In genomic region chr9:59692145-59692544, GRCm38 (mm10) we compare ENCODE assay signal across 8 mouse cellular contexts. TPM values are rescaled to one million over a fixed set of nuclear protein-coding genes. Genes with fewer than 3 reads are reported as not detected.
A peak's percentile ranks its signal among the peaks of the same experiment; 100 is the strongest.
DNase-seq lines count a peak whose midpoint lies in the region; ATAC-seq and TF ChIP-seq lines count a peak whose summit lies in the region.

No protein-coding gene starts in this region.

- peaks cover 3% of the 10 kb centered on the region; the same call in 1 of the 2 replicates for H3K4me1 ChIP-seq in liver, embryonic 11.5 days (replicated peaks; ENCODE audit: control insufficient read depth, insufficient read depth, low read length)
- peaks cover 16 to 18% of the 10 kb centered on the region in 2 experiments for H3K4me1 ChIP-seq in heart, embryonic 14.5 days (ENCODE audit: control insufficient read depth in 2 of 2, insufficient read depth in 2 of 2, low read length in 2 of 2)
- peaks cover 30% of the 10 kb centered on the region for H3K4me1 ChIP-seq in stomach, embryonic 16.5 days (ENCODE audit: control insufficient read depth, insufficient read depth, low read length)

- ATAC-seq in liver, embryonic 11.5 days (replicated peaks; ENCODE audit: low FRiP score), result no peak
- ATAC-seq in heart, embryonic 14.5 days (ENCODE audit: insufficient number of reproducible peaks, insufficient read depth, low FRiP score, low read depth), result peak; percentile 57; the same call in 1 of the 2 replicates
- peak; percentile 52; the same call in 1 of the 2 replicates for ATAC-seq in megakaryocyte progenitor cell, adult 5-6 weeks (replicated peaks; ENCODE audit: poor library complexity)
- ATAC-seq in stomach, embryonic 16.5 days (ENCODE audit: insufficient read depth, low FRiP score), result peak; percentile 30; the same call in 1 of the 2 replicates
- ATAC-seq in inflammation-experienced regulatory T-cells, adult 6 months, result no peak

- no peak for DNase-seq in liver, embryonic 11.5 days (ENCODE audit: low spot score)
- no peak for DNase-seq in liver
- peak; percentile 79 to 82 for DNase-seq in cerebellum, postnatal 10 days
- peak; percentile 38 to 50 for DNase-seq in left cerebral cortex, adult 2 months (ENCODE audit: extremely low spot score in 1 of 2, low spot score in 2 of 2)

- WGBS in liver, embryonic 11.5 days, result 49% methylated on average over 9 of the region's 9 CpGs
- WGBS in heart, embryonic 14.5 days, result 45% methylated on average over 9 of the region's 9 CpGs
- WGBS in stomach, embryonic 16.5 days, result 40% methylated on average over 9 of the region's 9 CpGs

- no peak for TF ChIP-seq CTCF in left cerebral cortex, adult 2 months (IDR thresholded peaks at IDR 0.05)

- no peak overlapping the region for H3K4me3 ChIP-seq in liver, embryonic 11.5 days (ENCODE audit: low read depth, low read length)
- peak overlapping the region; percentile 39 to 41 for H3K4me3 ChIP-seq in heart, embryonic 14.5 days (ENCODE audit: control insufficient read depth in 1 of 2, insufficient read depth in 1 of 2, low read depth in 1 of 2, low read length in 2 of 2)
- peak overlapping the region; percentile 41 for H3K4me3 ChIP-seq in left cerebral cortex, adult 2 months
- H3K4me3 ChIP-seq in stomach, embryonic 16.5 days (replicated peaks; ENCODE audit: low read length), result peak overlapping the region; percentile 41

- no peak overlapping the region for H3K27ac ChIP-seq in liver, embryonic 11.5 days (ENCODE audit: low read depth, low read length)
- H3K27ac ChIP-seq in heart, embryonic 14.5 days (replicated peaks in 1 of 2; ENCODE audit: control insufficient read depth in 1 of 2, insufficient read depth in 1 of 2, low read depth in 2 of 2, low read length in 2 of 2), result peak overlapping the region; percentile 54 to 80; a peak in 3 of 4 replicates
- H3K27ac ChIP-seq in left cerebral cortex, adult 2 months, result peak overlapping the region; percentile 85
- H3K27ac ChIP-seq in stomach, embryonic 16.5 days (ENCODE audit: low read length), result peak overlapping the region; percentile 80

- intact Hi-C loops in left cerebral cortex, adult 2 months (cut with DNase I), result no loop called here

- peak overlapping the region; percentile 60 for H3K4me2 ChIP-seq in liver, embryonic 11.5 days
- peak overlapping the region; percentile 72 for H3K4me2 ChIP-seq in heart, embryonic 14.5 days (ENCODE audit: low read length)
- H3K4me2 ChIP-seq in stomach, embryonic 16.5 days (ENCODE audit: low read depth, low read length), result peak overlapping the region; percentile 69

- no peaks in the 10 kb centered on the region for H3K36me3 ChIP-seq in liver, embryonic 11.5 days (ENCODE audit: control insufficient read depth, insufficient read depth, low read length)
- no peaks in the 10 kb centered on the region for H3K36me3 ChIP-seq in heart, embryonic 14.5 days (ENCODE audit: control insufficient read depth, insufficient read depth, low read length)
- H3K36me3 ChIP-seq in stomach, embryonic 16.5 days (ENCODE audit: control insufficient read depth, insufficient read depth, low read length), result no peaks in the 10 kb centered on the region

- no peaks in the 10 kb centered on the region; the same call in none of the 2 replicates for H3K27me3 ChIP-seq in liver, embryonic 11.5 days (replicated peaks; ENCODE audit: control insufficient read depth, insufficient read depth, low read length)
- H3K27me3 ChIP-seq in heart, embryonic 14.5 days (ENCODE audit: control insufficient read depth, insufficient read depth, low read length), result no peaks in the 10 kb centered on the region
- H3K27me3 ChIP-seq in stomach, embryonic 16.5 days (ENCODE audit: control insufficient read depth, insufficient read depth, low read length), result no peaks in the 10 kb centered on the region

- no peaks in the 10 kb centered on the region for H3K9me3 ChIP-seq in liver, embryonic 11.5 days (ENCODE audit: control insufficient read depth, low read length)
- H3K9me3 ChIP-seq in heart, embryonic 14.5 days (ENCODE audit: control insufficient read depth, low read length), result no peaks in the 10 kb centered on the region
- no peaks in the 10 kb centered on the region for H3K9me3 ChIP-seq in stomach, embryonic 16.5 days (replicated peaks; ENCODE audit: control insufficient read depth, low read length)

- H3K9ac ChIP-seq in liver, embryonic 11.5 days (ENCODE audit: low read depth, low read length), result no peak overlapping the region
- peak overlapping the region; percentile 65 for H3K9ac ChIP-seq in heart, embryonic 14.5 days (ENCODE audit: low read length)
- peak overlapping the region; percentile 64 for H3K9ac ChIP-seq in stomach, embryonic 16.5 days (ENCODE audit: low read length)

RNA-seq across cellular contexts. Expression of gene Gramd2, which starts 12.2 kb away (rescaled TPM):
- polyA plus RNA-seq in liver, embryonic 11.5 days (2014; fragmentation: Nextera tagmentation; extraction: Ambion mirVana), result 0.16 and 0.25 TPM in 2 replicates
- polyA plus RNA-seq in heart, embryonic 14.5 days (2014; fragmentation: Nextera tagmentation; extraction: Ambion mirVana), result 0.27 and 0.43 TPM in 2 replicates
- 10 to 100 TPM in 1 of 2 experiments, 1 to 10 TPM in 1; 8.6 to 10.7 TPM for total RNA-seq in left cerebral cortex, adult 2 months (2021)
- total RNA-seq in megakaryocyte progenitor cell, adult 5-6 weeks (2015), result 0.02 TPM in 1 of 2 replicates, not detected in the other
- 0.14 TPM in 1 of 2 replicates, not detected in the other for total RNA-seq in megakaryocyte progenitor cell, adult 5-6 weeks (2017)
- 2.2 and 3.6 TPM in 2 replicates for polyA plus RNA-seq in stomach, embryonic 16.5 days (2015; fragmentation: Nextera tagmentation; extraction: Ambion mirVana)
- not detected for polyA plus RNA-seq in inflammation-experienced regulatory T-cells, adult 6 months (2017; shearing (Covaris generic))

RNA-seq across cellular contexts. Expression of gene Pkm, which starts 36.0 kb away (rescaled TPM):
- 1,209 and 1,320 TPM in 2 replicates for polyA plus RNA-seq in liver, embryonic 11.5 days (2014; fragmentation: Nextera tagmentation; extraction: Ambion mirVana)
- polyA plus RNA-seq in heart, embryonic 14.5 days (2014; fragmentation: Nextera tagmentation; extraction: Ambion mirVana), result 1,792 and 1,798 TPM in 2 replicates
- total RNA-seq in left cerebral cortex, adult 2 months (2021), result 1,000 to 10,000 TPM; 1,277 to 1,324 TPM
- total RNA-seq in megakaryocyte progenitor cell, adult 5-6 weeks (2015), result 151 and 190 TPM in 2 replicates
- 900 and 914 TPM in 2 replicates for total RNA-seq in megakaryocyte progenitor cell, adult 5-6 weeks (2017)
- polyA plus RNA-seq in stomach, embryonic 16.5 days (2015; fragmentation: Nextera tagmentation; extraction: Ambion mirVana), result 1,032 and 1,108 TPM in 2 replicates
- 1,000 to 10,000 TPM in 1 of 3 experiments, 100 to 1,000 TPM in 2; 745 to 1,024 (median 798) TPM for polyA plus RNA-seq in inflammation-experienced regulatory T-cells, adult 6 months (2017; shearing (Covaris generic))

RNA-seq across cellular contexts. Expression of gene Senp8, which starts 58.4 kb away (rescaled TPM):
- 9.8 and 10.9 TPM in 2 replicates for polyA plus RNA-seq in liver, embryonic 11.5 days (2014; fragmentation: Nextera tagmentation; extraction: Ambion mirVana)
- polyA plus RNA-seq in heart, embryonic 14.5 days (2014; fragmentation: Nextera tagmentation; extraction: Ambion mirVana), result 10.9 and 12.6 TPM in 2 replicates
- total RNA-seq in left cerebral cortex, adult 2 months (2021), result 1 to 10 TPM; 8.4 to 8.5 TPM
- 4.7 and 6.4 TPM in 2 replicates for total RNA-seq in megakaryocyte progenitor cell, adult 5-6 weeks (2015)
- 8.1 and 8.8 TPM in 2 replicates for total RNA-seq in megakaryocyte progenitor cell, adult 5-6 weeks (2017)
- polyA plus RNA-seq in stomach, embryonic 16.5 days (2015; fragmentation: Nextera tagmentation; extraction: Ambion mirVana), result 7.6 and 10.7 TPM in 2 replicates
- polyA plus RNA-seq in inflammation-experienced regulatory T-cells, adult 6 months (2017; shearing (Covaris generic)), result 1 to 10 TPM; 3.5 to 7.0 (median 4.7) TPM

RNA-seq across cellular contexts. Expression of gene Myo9a, which starts 58.6 kb away (rescaled TPM):
- 7.0 and 8.1 TPM in 2 replicates for polyA plus RNA-seq in liver, embryonic 11.5 days (2014; fragmentation: Nextera tagmentation; extraction: Ambion mirVana)
- polyA plus RNA-seq in heart, embryonic 14.5 days (2014; fragmentation: Nextera tagmentation; extraction: Ambion mirVana), result 12.1 and 12.4 TPM in 2 replicates
- 10 to 100 TPM; 82.8 to 86.2 TPM for total RNA-seq in left cerebral cortex, adult 2 months (2021)
- total RNA-seq in megakaryocyte progenitor cell, adult 5-6 weeks (2015), result 8.5 and 14.4 TPM in 2 replicates
- total RNA-seq in megakaryocyte progenitor cell, adult 5-6 weeks (2017), result 8.3 and 20.4 TPM in 2 replicates
- 13.8 and 15.0 TPM in 2 replicates for polyA plus RNA-seq in stomach, embryonic 16.5 days (2015; fragmentation: Nextera tagmentation; extraction: Ambion mirVana)
- 10 to 100 TPM; 19.0 to 60.9 (median 50.9) TPM for polyA plus RNA-seq in inflammation-experienced regulatory T-cells, adult 6 months (2017; shearing (Covaris generic))

Comparison
In these comparisons a context has a peak if more than half of its experiments do, and no peak if none do; other contexts are left out.
1. ATAC-seq: peak in heart, embryonic 14.5 days (single experiment), megakaryocyte progenitor cell, adult 5-6 weeks (single experiment) and stomach, embryonic 16.5 days (single experiment); none in liver, embryonic 11.5 days (single experiment) and inflammation-experienced regulatory T-cells, adult 6 months (single experiment).
2. DNase-seq: peak in cerebellum, postnatal 10 days (2 of 2) and left cerebral cortex, adult 2 months (2 of 2); none in liver, embryonic 11.5 days (single experiment) and liver (single experiment).
3. Peak in every context shown above with its lines, with median percentiles within 50 percentile points of each other: H3K4me2 ChIP-seq.